Mouse (Mus musculus) cerebral cortex, adult 2 months (tissue): Measurements from ENCODE around the gene Grik4.

Source experiments
- WGBS: fragments of 180-500 bp; shearing (Covaris S2); methylation state at CpG from one replicate; pipeline ENCODE4 v1.1.7; 2018; 5-methylcytosine and 5-hydroxymethylcytosine counted together

The Grik4 gene

GRCm38 (mm10) chr9:42859959-42860794 is 84.1 kb downstream of the Grik4 start:
- WGBS: 83% methylated on average over 10 of the region's 10 CpGs

- 77% methylated on average over 4 of the region's 4 CpGs for WGBS
Measured at GRCm38 (mm10) chr9:42858998-42859690, 85.1 kb downstream of the Grik4 start.

- 74% methylated on average over 3 of the region's 3 CpGs for WGBS
Measured at GRCm38 (mm10) chr9:42858576-42858975, 85.7 kb downstream of the Grik4 start.

- 90% methylated on average over 3 of the region's 3 CpGs for WGBS
Measured at GRCm38 (mm10) chr9:42857756-42858155, 86.5 kb downstream of the Grik4 start.

GRCm38 (mm10) chr9:42853077-42853476 is 91.2 kb downstream of the Grik4 start:
- 80% methylated on average over 3 of the region's 3 CpGs for WGBS

GRCm38 (mm10) chr9:42850063-42850462 is 94.2 kb downstream of the Grik4 start:
- WGBS: 93% methylated on average over 6 of the region's 6 CpGs

GRCm38 (mm10) chr9:42848061-42848460 is 96.2 kb downstream of the Grik4 start:
- 50% methylated on average over 9 of the region's 9 CpGs for WGBS

GRCm38 (mm10) chr9:42846676-42847425 is 97.4 kb downstream of the Grik4 start:
- WGBS: 52% methylated on average over 10 of the region's 10 CpGs

GRCm38 (mm10) chr9:42846139-42846538 is 98.2 kb downstream of the Grik4 start:
- 54% methylated on average over 4 of the region's 4 CpGs for WGBS

GRCm38 (mm10) chr9:42844301-42844700 is 100.0 kb downstream of the Grik4 start:
- 86% methylated on average over 5 of the region's 5 CpGs for WGBS

- 83% methylated on average over 5 of the region's 5 CpGs for WGBS
Measured at GRCm38 (mm10) chr9:42838299-42838698, 106.0 kb downstream of the Grik4 start.

GRCm38 (mm10) chr9:42837498-42837897 is 106.8 kb downstream of the Grik4 start:
- WGBS: 58% methylated on average over 6 of the region's 6 CpGs

- WGBS: 84% methylated on average over 6 of the region's 6 CpGs
Measured at GRCm38 (mm10) chr9:42831558-42831957, 112.7 kb downstream of the Grik4 start.

GRCm38 (mm10) chr9:42819247-42819646 is 125.0 kb downstream of the Grik4 start:
- 63% methylated on average over 3 of the region's 3 CpGs for WGBS

- WGBS: 44% methylated on average over 1 of the region's 1 CpGs
Measured at GRCm38 (mm10) chr9:42816815-42817214, 127.5 kb downstream of the Grik4 start.

GRCm38 (mm10) chr9:42809146-42809545 is 135.1 kb downstream of the Grik4 start:
- 96% methylated on average over 3 of the region's 3 CpGs for WGBS

- 79% methylated on average over 9 of the region's 9 CpGs for WGBS
Measured at GRCm38 (mm10) chr9:42808394-42808793, 135.9 kb downstream of the Grik4 start.

- WGBS: 29% methylated on average over 3 of the region's 3 CpGs
Measured at GRCm38 (mm10) chr9:42803061-42803491, 141.2 kb downstream of the Grik4 start.

GRCm38 (mm10) chr9:42801929-42802328 is 142.4 kb downstream of the Grik4 start:
- 53% methylated on average over 11 of the region's 11 CpGs for WGBS

- WGBS: 81% methylated on average over 7 of the region's 7 CpGs
Measured at GRCm38 (mm10) chr9:42800138-42800537, 144.2 kb downstream of the Grik4 start.

GRCm38 (mm10) chr9:42799694-42800093 is 144.6 kb downstream of the Grik4 start:
- 89% methylated on average over 5 of the region's 5 CpGs for WGBS

- WGBS: 58% methylated on average over 5 of the region's 5 CpGs
Measured at GRCm38 (mm10) chr9:42799242-42799641, 145.1 kb downstream of the Grik4 start.
